Mouse (Mus musculus) neural tube, embryonic 11.5 days (tissue): ENCODE measurements around the gene Htra2. TPM values are rescaled to one million over a fixed set of nuclear protein-coding genes. Genes with fewer than 3 reads are reported as not detected.

Experiments
- ATAC-seq: fragments of 200-750 bp; cut with Nextera tagmentation; 2 replicates; pipeline ENCODE4 v1.8.0; 2017; ENCODE audit warnings: moderate number of reproducible peaks, mild to moderate bottlenecking, moderate TSS enrichment, moderate library complexity; ENCODE audit not compliant: insufficient read depth, low FRiP score, low TSS enrichment
- DNase-seq: peaks from one replicate; pipeline ENCODE4 v3.0.0-alpha.2; 2015; ENCODE audit warnings: low spot score
- H3K27ac ChIP-seq: fragments of 300-500 bp; sonication (generic); 2 replicates; pipeline ENCODE4 v1.5.1; 2014; ENCODE audit warnings: low read depth, mild to moderate bottlenecking, low read length
- H3K27me3 ChIP-seq: fragments of 300-500 bp; sonication (generic); 2 replicates; pipeline ENCODE4 v1.6.1; 2014; ENCODE audit warnings: mild to moderate bottlenecking, low read length, mixed read lengths; ENCODE audit not compliant: control insufficient read depth, insufficient read depth
- H3K36me3 ChIP-seq: fragments of 300-500 bp; sonication (generic); 2 replicates; pipeline ENCODE4 v1.6.1; 2014; ENCODE audit warnings: mild to moderate bottlenecking, low read length, moderate library complexity, mixed read lengths; ENCODE audit not compliant: control insufficient read depth, insufficient read depth
- H3K4me1 ChIP-seq: fragments of 300-500 bp; sonication (generic); 2 replicates; pipeline ENCODE4 v1.6.1; 2014; ENCODE audit warnings: low read length, mixed read lengths; ENCODE audit not compliant: control insufficient read depth, insufficient read depth
- H3K4me2 ChIP-seq: fragments of 300-500 bp; sonication (generic); 2 replicates; pipeline ENCODE4 v1.6.1; 2014; ENCODE audit warnings: low read depth, mild to moderate bottlenecking, moderate library complexity
- H3K4me3 ChIP-seq: fragments of 300-500 bp; sonication (generic); 2 replicates; pipeline ENCODE4 v1.5.1; 2014; ENCODE audit warnings: low read depth, low read length
- H3K9ac ChIP-seq: fragments of 300-500 bp; sonication (generic); 2 replicates; pipeline ENCODE4 v1.6.1; 2014; ENCODE audit warnings: mild to moderate bottlenecking, low read length
- H3K9me3 ChIP-seq: fragments of 300-500 bp; sonication (generic); 2 replicates; pipeline ENCODE4 v1.6.1; 2016; ENCODE audit warnings: low read length; ENCODE audit not compliant: control insufficient read depth
- WGBS: fragments of 180-500 bp; shearing (Covaris S2); extraction: QIAGEN DNeasy Blood & Tissue Kit; methylation state at CpG from one replicate; pipeline ENCODE4 v1.1.7; 2014; 5-methylcytosine and 5-hydroxymethylcytosine counted together
- microRNA counts: library from miRNA; unstranded; fragments of <30 nt; microRNA quantifications from one replicate; lab custom pipeline; 2015
- microRNA-seq: library from miRNA; unstranded; fragments of <30 nt; microRNA quantifications from one replicate; pipeline ENCODE4, GENCODE M21; 2016
- polyA plus RNA-seq: library from polyadenylated mRNA; unstranded; fragments of >200 nt; fragmentation: Nextera tagmentation; extraction: Ambion mirVana; gene quantifications from 2 replicates; pipeline ENCODE4 v1.2.1, GENCODE M21; 2014

Htra2 gene
- polyA plus RNA-seq, 1 experiment from 2014 or later = 34.1 TPM

- no peak overlapping the region for H3K9ac ChIP-seq
- 58% methylated on average over 3 of the region's 3 CpGs for WGBS
Measured at GRCm38 (mm10) chr6:83008659-83009058, 46.4 kb downstream of the Htra2 start.

GRCm38 (mm10) chr6:83006114-83006513 is 49.0 kb downstream of the Htra2 start:
- Histone ChIP-seq H3K36me3 (no peaks in the 10 kb centered on the region), H3K27ac (no peak overlapping the region), H3K27me3 (no peaks in the 10 kb centered on the region), H3K4me2 (no peak overlapping the region), H3K9me3 (no peaks in the 10 kb centered on the region), H3K4me3 (no peak overlapping the region), H3K4me1 (no peaks in the 10 kb centered on the region), H3K9ac (no peak overlapping the region)
- no peak for ATAC-seq
- no peak for DNase-seq
- whole genome bisulfite sequencing = 92% methylated on average over 6 of the region's 6 CpGs

More at GRCm38 (mm10) chr6:83008659-83009058, 46.4 kb downstream of the Htra2 start:
- no peak overlapping the region for H3K4me2 ChIP-seq
- no peak overlapping the region for H3K4me3 ChIP-seq
- no peaks in the 10 kb centered on the region for H3K27me3 ChIP-seq
- H3K9me3 ChIP-seq = no peaks in the 10 kb centered on the region
- no peaks in the 10 kb centered on the region for H3K36me3 ChIP-seq
- H3K4me1 ChIP-seq = no peaks in the 10 kb centered on the region
- ATAC-seq (no peak), DNase-seq (no peak)
- H3K27ac ChIP-seq = no peak overlapping the region

GRCm38 (mm10) chr6:83005444-83006011 is 49.5 kb downstream of the Htra2 start:
- Histone ChIP-seq H3K4me2 (no peak overlapping the region), H3K4me3 (no peak overlapping the region), H3K27me3 (no peaks in the 10 kb centered on the region), H3K27ac (no peak overlapping the region), H3K36me3 (no peaks in the 10 kb centered on the region), H3K4me1 (no peaks in the 10 kb centered on the region), H3K9ac (no peak overlapping the region), H3K9me3 (no peaks in the 10 kb centered on the region)
- ATAC-seq (no peak), DNase-seq (no peak)
- 85% methylated on average over 10 of the region's 10 CpGs for WGBS

GRCm38 (mm10) chr6:83004872-83005271 is 50.2 kb downstream of the Htra2 start:
- no peaks in the 10 kb centered on the region for H3K4me1 ChIP-seq
- peak; percentile 16 for DNase-seq
- no peaks in the 10 kb centered on the region for H3K27me3 ChIP-seq
- no peaks in the 10 kb centered on the region for H3K9me3 ChIP-seq
- H3K36me3 ChIP-seq = no peaks in the 10 kb centered on the region
- H3K4me3 ChIP-seq = no peak overlapping the region
- no peak for ATAC-seq
- no peak overlapping the region for H3K9ac ChIP-seq
- H3K27ac ChIP-seq = no peak overlapping the region
- H3K4me2 ChIP-seq = no peak overlapping the region
- WGBS = 63% methylated on average over 7 of the region's 7 CpGs

- Histone ChIP-seq H3K9me3 (no peaks in the 10 kb centered on the region), H3K4me2 (no peak overlapping the region), H3K4me3 (no peak overlapping the region), H3K27ac (no peak overlapping the region), H3K4me1 (no peaks in the 10 kb centered on the region), H3K9ac (no peak overlapping the region), H3K36me3 (no peaks in the 10 kb centered on the region), H3K27me3 (no peaks in the 10 kb centered on the region)
- ATAC-seq = no peak
- WGBS = 77% methylated on average over 2 of the region's 2 CpGs
- DNase-seq = no peak
Measured at GRCm38 (mm10) chr6:83004309-83004708, 50.8 kb downstream of the Htra2 start.

GRCm38 (mm10) chr6:83003850-83004249 is 51.2 kb downstream of the Htra2 start:
- H3K27me3 ChIP-seq = no peaks in the 10 kb centered on the region
- H3K36me3 ChIP-seq = no peaks in the 10 kb centered on the region
- ATAC-seq (no peak), DNase-seq (no peak)
- no peak overlapping the region for H3K27ac ChIP-seq
- 85% methylated on average over 5 of the region's 5 CpGs for WGBS
- no peak overlapping the region for H3K4me2 ChIP-seq
- no peak overlapping the region for H3K4me3 ChIP-seq
- H3K4me1 ChIP-seq = no peaks in the 10 kb centered on the region
- no peaks in the 10 kb centered on the region for H3K9me3 ChIP-seq
- no peak overlapping the region for H3K9ac ChIP-seq

GRCm38 (mm10) chr6:83003082-83003481 is 52.0 kb downstream of the Htra2 start:
- ATAC-seq = no peak
- 96% methylated on average over 1 of the region's 1 CpGs for WGBS
- no peaks in the 10 kb centered on the region for H3K27me3 ChIP-seq
- no peaks in the 10 kb centered on the region for H3K9me3 ChIP-seq
- H3K4me3 ChIP-seq = no peak overlapping the region
- H3K27ac ChIP-seq = no peak overlapping the region
- H3K4me1 ChIP-seq = no peaks in the 10 kb centered on the region
- no peak for DNase-seq
- H3K9ac ChIP-seq = no peak overlapping the region
- H3K36me3 ChIP-seq = no peaks in the 10 kb centered on the region
- H3K4me2 ChIP-seq = no peak overlapping the region

MicroRNAs within 50 kb of the gene (microRNA counts, 519-probe panel; counts per million panel counts)
- microRNA mmu-miR-3470a+mmu-miR-3470b (lab: Ali Mortazavi, UCI) = 171 counts per million, percentile 57 among the panel's probes with 10 or more counts

Small RNAs within 50 kb of the gene (microRNA-seq; reads per million reads assigned to microRNA genes)
- gene Mir3470a (not detected), gene Mir7040 (not detected)

Other genes starting within 250 kb of the Htra2 start
- gene Sema4f, start 115.5 kb downstream of the Htra2 start, polyA plus RNA-seq = 3.0 and 3.4 TPM in 2 replicates
- 0.26 TPM in 1 of 2 replicates, not detected in the other for gene M1ap, start 108.4 kb downstream of the Htra2 start, polyA plus RNA-seq
- gene Dok1, start 21.8 kb downstream of the Htra2 start, polyA plus RNA-seq = 5.6 and 7.1 TPM in 2 replicates
- 6.7 and 9.2 TPM in 2 replicates for gene Loxl3, start 21.1 kb downstream of the Htra2 start, polyA plus RNA-seq
- gene Aup1, start 752 bp downstream of the Htra2 start, polyA plus RNA-seq = 122 TPM in 2 replicates
- gene Dqx1, start 2.6 kb upstream of the Htra2 start, polyA plus RNA-seq = 1.4 and 1.6 TPM in 2 replicates
- 21.2 and 30.4 TPM in 2 replicates for gene Tlx2, start 15.0 kb upstream of the Htra2 start, polyA plus RNA-seq
- gene Pcgf1, start 22.6 kb upstream of the Htra2 start, polyA plus RNA-seq = 41.8 and 42.0 TPM in 2 replicates
- 2.5 and 2.7 TPM in 2 replicates for gene Lbx2, start 31.1 kb upstream of the Htra2 start, polyA plus RNA-seq
- gene Ccdc142, start 46.3 kb upstream of the Htra2 start, polyA plus RNA-seq = 3.3 and 3.5 TPM in 2 replicates
- gene Gm42688, start 46.3 kb upstream of the Htra2 start, polyA plus RNA-seq = 2.1 and 2.7 TPM in 2 replicates
- 118 and 123 TPM in 2 replicates for gene Mrpl53, start 53.8 kb upstream of the Htra2 start, polyA plus RNA-seq
- gene Mogs, start 60.2 kb upstream of the Htra2 start, polyA plus RNA-seq = 30.5 and 31.9 TPM in 2 replicates
- 169 and 177 TPM in 2 replicates for gene Wbp1, start 66.3 kb upstream of the Htra2 start, polyA plus RNA-seq
- gene Ino80b, start 70.2 kb upstream of the Htra2 start, polyA plus RNA-seq = 19.8 and 23.4 TPM in 2 replicates
- gene Rtkn, start 80.2 kb upstream of the Htra2 start, polyA plus RNA-seq = 20.6 and 22.1 TPM in 2 replicates
- gene Wdr54, start 101.1 kb upstream of the Htra2 start, polyA plus RNA-seq = 12.2 and 14.5 TPM in 2 replicates
- gene 1700003E16Rik, start 101.1 kb upstream of the Htra2 start, polyA plus RNA-seq = 1.4 and 1.5 TPM in 2 replicates
- gene Dctn1, start 110.6 kb upstream of the Htra2 start, polyA plus RNA-seq = 114 and 125 TPM in 2 replicates
- 0.28 and 0.77 TPM in 2 replicates for gene Slc4a5, start 164.6 kb upstream of the Htra2 start, polyA plus RNA-seq